Mouse (Mus musculus): ENCODE measurements at regions not wholly inside any gene's neighbourhood (a gene's known extent, or its start where the extent isn't known, plus 50 kb on each side); places are given as distances from the start of the nearest gene placed in this dataset.

- no peak for DNase-seq
Measured at GRCm38 (mm10) chr3:35547696-35548095, 206.2 kb upstream of the Atp11b start.

- DNase-seq: no peak
Measured at GRCm38 (mm10) chr3:35551791-35552190, 202.1 kb upstream of the Atp11b start.

- DNase-seq: no peak
Measured at GRCm38 (mm10) chr3:35560425-35560824, 193.5 kb upstream of the Atp11b start.

GRCm38 (mm10) chr3:35574402-35574801 is 179.5 kb upstream of the Atp11b start:
- DNase-seq: peak; percentile 66
